Mouse (Mus musculus): ENCODE data around the gene Klk1b1.
"Not testable (repeated sequence)": the region's sequence is repeated elsewhere in the genome, so short reads cannot be mapped to it uniquely, and the experiment has no call there.

The Klk1b1 gene

DNA sequence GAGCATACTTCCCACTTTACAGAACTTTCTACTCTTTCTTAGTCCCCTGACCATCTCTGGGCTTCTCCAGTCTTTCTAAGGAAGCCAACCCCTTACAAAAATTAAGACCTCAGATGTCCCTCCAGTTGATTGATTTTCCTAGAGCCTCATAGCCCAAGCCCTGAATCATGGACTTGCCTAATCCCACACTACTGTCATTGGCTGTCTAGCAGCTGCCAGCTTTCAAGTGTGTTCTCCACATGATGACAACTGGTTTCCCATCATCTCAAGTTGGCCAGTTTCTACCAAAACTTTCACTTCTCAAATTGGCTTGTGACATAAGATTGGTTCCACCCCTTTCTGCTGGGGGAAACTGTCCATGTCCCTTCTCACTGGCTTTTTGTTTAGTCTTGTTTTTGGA, 38.3 kb downstream of the Klk1b1 start:
- DNase-seq (ENCODE audit: low read depth, low spot score): no peak

DNA sequence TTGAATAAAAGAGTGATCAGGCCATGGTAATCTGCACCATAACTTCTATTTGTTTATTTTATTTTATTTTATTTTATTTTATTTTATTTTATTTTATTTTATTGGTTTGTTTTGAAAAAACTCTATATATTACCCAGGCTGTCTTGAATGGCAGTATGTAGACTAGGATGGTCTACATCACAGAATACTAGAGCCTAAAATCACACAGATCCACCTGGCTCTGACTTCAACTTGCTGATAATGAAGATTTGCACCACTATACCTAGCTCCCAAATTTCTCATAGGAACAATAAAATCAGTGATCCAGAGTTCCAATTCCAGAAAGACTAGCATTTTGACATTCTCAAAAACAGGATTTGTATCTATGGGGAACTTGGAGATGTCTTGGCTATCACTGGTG, 45.3 kb downstream of the Klk1b1 start, which contains the start of gene Klk1b26:
Gene Klk1b26 (plus strand): TSS at position 301 of the 400 bp plus-strand sequence.
- DNase-seq (ENCODE audit: low read depth, low spot score): not testable (repeated sequence)

DNA sequence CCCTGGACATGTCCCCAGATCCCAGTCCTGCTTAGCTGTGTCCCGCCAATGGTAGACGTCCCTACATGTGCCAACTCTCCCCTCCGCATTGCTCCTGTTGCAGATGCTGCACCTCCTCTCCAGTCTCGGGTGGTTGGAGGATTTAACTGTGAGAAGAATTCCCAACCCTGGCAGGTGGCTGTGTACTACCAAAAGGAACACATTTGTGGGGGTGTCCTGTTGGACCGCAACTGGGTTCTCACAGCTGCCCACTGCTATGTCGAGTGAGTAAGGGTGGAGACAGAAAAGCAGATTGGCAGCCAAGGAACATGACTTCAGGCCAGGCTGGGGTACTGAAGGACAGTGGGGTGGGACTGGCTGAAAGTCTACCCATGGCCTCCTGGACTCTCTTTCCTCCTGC, 48.1 kb downstream of the Klk1b1 start:
- DNase-seq (ENCODE audit: low read depth, low spot score): not testable (repeated sequence)

DNA sequence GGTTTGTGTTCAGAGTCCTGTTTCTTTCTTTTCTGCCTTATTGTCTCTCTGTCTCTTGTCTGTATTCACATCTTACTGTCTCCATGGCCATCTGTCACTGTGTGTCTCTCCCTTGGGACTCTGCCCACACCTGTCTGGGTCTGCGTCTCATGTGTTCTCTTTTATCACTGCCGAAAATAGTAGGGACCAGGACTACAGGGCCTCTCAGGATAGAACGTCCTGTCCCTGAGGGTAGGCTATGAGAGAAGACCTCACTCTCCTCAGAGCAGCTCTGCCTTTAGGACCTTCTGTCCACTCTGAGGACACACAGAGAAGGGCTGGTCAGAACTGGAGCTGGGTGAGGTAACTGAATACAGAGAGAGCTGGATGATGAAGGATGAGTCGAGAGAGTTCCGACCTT, 48.5 kb downstream of the Klk1b1 start:
- DNase-seq (ENCODE audit: low read depth, low spot score): no peak
